Mouse (Mus musculus): ENCODE measurements around the gene Snapin. TPM values are rescaled to one million over a fixed set of nuclear protein-coding genes. Genes with fewer than 3 reads are reported as not detected.

The Snapin gene
- polyA plus RNA-seq (2014; fragmentation: Nextera tagmentation; extraction: Ambion mirVana) = 83.8 and 89.3 TPM in 2 replicates

- H3K36me3 ChIP-seq (ENCODE audit: control insufficient read depth, insufficient read depth, low read length) = peaks cover 49% of the 10 kb centered on the region
- H3K4me1 ChIP-seq (ENCODE audit: control insufficient read depth in 2 of 2, insufficient read depth in 2 of 2, low read length in 2 of 2) = peaks cover 2 to 7% of the 10 kb centered on the region in 2 experiments; a peak in 3 of 4 replicates
- no peaks in the 10 kb centered on the region for H3K9me3 ChIP-seq (ENCODE audit: control insufficient read depth, low read length)
- H3K4me3 ChIP-seq (ENCODE audit: control insufficient read depth in 1 of 2, insufficient read depth in 1 of 2, low read depth in 1 of 2, low read length in 2 of 2) = peak within 1 kb of the TSS; percentile 82 to 97
- ATAC-seq (ENCODE audit: insufficient number of reproducible peaks, insufficient read depth, low FRiP score, low read depth) = peak; percentile 92
- under 1% methylated on average over 36 of the region's 37 CpGs for WGBS
- H3K4me2 ChIP-seq (ENCODE audit: low read length) = peak within 1 kb of the TSS; percentile 82
- H3K27me3 ChIP-seq (ENCODE audit: control insufficient read depth, insufficient read depth, low read length) = no peaks in the 10 kb centered on the region
- H3K9ac ChIP-seq (ENCODE audit: low read length) = peak within 1 kb of the TSS; percentile 90
- peak within 1 kb of the TSS; percentile 55 to 70; a peak in 3 of 4 replicates for H3K27ac ChIP-seq (replicated peaks in 1 of 2; ENCODE audit: control insufficient read depth in 1 of 2, insufficient read depth in 1 of 2, low read depth in 2 of 2, low read length in 2 of 2)
These were observed at the start of gene Snapin for GRCm38 (mm10) chr3:90490696-90491256. Snapin (minus strand) TSS chr3:90491033.

DNA sequence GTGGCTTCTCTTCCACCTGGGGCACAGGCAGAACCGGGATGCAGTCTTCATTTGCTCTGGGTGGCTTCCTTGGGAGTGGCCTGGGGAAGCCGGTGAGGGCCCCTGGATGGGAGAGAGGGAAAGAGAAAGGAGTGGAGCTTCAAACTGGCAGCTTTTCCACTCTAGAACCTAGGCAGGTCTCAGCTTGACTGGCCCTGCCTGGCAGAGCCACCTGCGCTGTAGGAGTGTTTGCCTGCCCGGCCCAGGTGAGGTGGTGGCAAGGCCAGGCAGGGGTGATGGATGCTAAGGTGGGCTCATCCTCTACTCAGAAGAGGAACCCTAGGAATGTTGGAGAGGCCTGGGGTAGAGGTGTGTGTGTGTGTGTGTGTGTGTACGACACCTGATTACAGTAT is 47.1 kb upstream of the Snapin start:
- H3K27me3 ChIP-seq (ENCODE audit: control insufficient read depth, insufficient read depth, low read length) = peaks cover 5% of the 10 kb centered on the region; the same call in 1 of the 2 replicates
- H3K9ac ChIP-seq (ENCODE audit: low read length) = peak overlapping the region; percentile 27; the same call in 1 of the 2 replicates
- H3K9me3 ChIP-seq (ENCODE audit: control insufficient read depth, low read length) = no peaks in the 10 kb centered on the region
- H3K27ac ChIP-seq (replicated peaks in 1 of 2; ENCODE audit: control insufficient read depth in 1 of 2, insufficient read depth in 1 of 2, low read depth in 2 of 2, low read length in 2 of 2) = no peak overlapping the region
- H3K4me1 ChIP-seq (ENCODE audit: control insufficient read depth in 2 of 2, insufficient read depth in 2 of 2, low read length in 2 of 2) = peaks cover 0 to 8% of the 10 kb centered on the region in 2 experiments; a peak in 1 of 4 replicates
- no peak overlapping the region for H3K4me3 ChIP-seq (ENCODE audit: control insufficient read depth in 1 of 2, insufficient read depth in 1 of 2, low read depth in 1 of 2, low read length in 2 of 2)
- 77% methylated on average over 5 of the region's 5 CpGs for WGBS
- no peaks in the 10 kb centered on the region for H3K36me3 ChIP-seq (ENCODE audit: control insufficient read depth, insufficient read depth, low read length)
- ATAC-seq (ENCODE audit: insufficient number of reproducible peaks, insufficient read depth, low FRiP score, low read depth) = no peak
- peak overlapping the region; percentile 12; the same call in 1 of the 2 replicates for H3K4me2 ChIP-seq (ENCODE audit: low read length)

DNA sequence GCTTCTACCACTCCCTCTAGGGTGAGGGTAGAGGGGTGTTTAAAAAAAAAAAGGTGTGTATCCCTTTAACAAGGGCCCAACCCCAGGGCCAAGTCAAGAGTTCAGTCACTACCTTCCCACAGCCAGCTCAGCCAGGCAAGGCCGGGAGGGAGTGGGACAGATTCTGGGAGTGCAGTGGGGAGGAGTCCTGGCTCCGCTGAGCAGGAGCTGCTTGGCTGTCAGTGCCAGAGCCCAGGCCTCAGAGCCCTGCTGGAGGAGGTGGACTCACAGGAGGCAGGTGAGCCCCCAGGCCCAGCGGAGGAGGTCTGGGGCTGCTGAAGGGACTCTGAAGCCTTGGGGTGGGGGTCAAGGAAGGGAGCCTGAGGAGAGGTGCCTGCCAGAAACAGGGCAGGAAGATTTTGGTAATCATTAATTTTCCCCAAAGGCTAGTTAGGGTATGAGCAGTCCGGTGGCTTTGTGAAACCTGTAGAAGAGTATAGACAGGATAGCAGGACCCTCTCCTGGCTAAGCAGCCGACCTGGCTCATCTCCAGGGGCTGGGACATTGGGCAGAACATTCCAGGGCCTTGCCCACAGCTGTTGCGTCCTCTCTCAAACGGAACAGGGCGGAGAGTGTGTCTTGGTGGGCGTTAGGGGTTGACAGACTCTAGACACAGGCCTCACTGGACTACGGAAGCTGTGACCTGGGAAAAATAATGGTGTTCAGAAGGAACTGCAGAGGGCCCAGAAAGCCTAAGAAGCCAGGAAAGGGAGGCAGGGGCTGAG is 46.5 kb upstream of the Snapin start, which contains the start of gene S100a16:
TSS of gene S100a16 (plus strand) at position 114 of the 764 bp plus-strand sequence.
- no peak for ATAC-seq (ENCODE audit: insufficient number of reproducible peaks, insufficient read depth, low FRiP score, low read depth)
- Histone ChIP-seq H3K4me3 (ENCODE audit: control insufficient read depth in 1 of 2, insufficient read depth in 1 of 2, low read depth in 1 of 2, low read length in 2 of 2) (no peak within 1 kb of the TSS), H3K27ac (replicated peaks in 1 of 2; ENCODE audit: control insufficient read depth in 1 of 2, insufficient read depth in 1 of 2, low read depth in 2 of 2, low read length in 2 of 2) (no peak within 1 kb of the TSS), H3K9me3 (ENCODE audit: control insufficient read depth, low read length) (no peaks in the 10 kb centered on the region), H3K27me3 (ENCODE audit: control insufficient read depth, insufficient read depth, low read length) (peaks cover 5% of the 10 kb centered on the region; the same call in 1 of the 2 replicates), H3K9ac (ENCODE audit: low read length) (peak within 1 kb of the TSS; percentile 27; the same call in 1 of the 2 replicates), H3K4me2 (ENCODE audit: low read length) (peak within 1 kb of the TSS; percentile 12; the same call in 1 of the 2 replicates), H3K36me3 (ENCODE audit: control insufficient read depth, insufficient read depth, low read length) (no peaks in the 10 kb centered on the region), H3K4me1 (ENCODE audit: control insufficient read depth in 2 of 2, insufficient read depth in 2 of 2, low read length in 2 of 2) (peaks cover 0 to 8% of the 10 kb centered on the region in 2 experiments; a peak in 1 of 4 replicates)
- WGBS = 36% methylated on average over 10 of the region's 10 CpGs

GRCm38 (mm10) chr3:90535446-90535845 is 44.6 kb upstream of the Snapin start:
- H3K36me3 ChIP-seq (ENCODE audit: control insufficient read depth, insufficient read depth, low read length) = no peaks in the 10 kb centered on the region
- H3K4me1 ChIP-seq (ENCODE audit: control insufficient read depth in 2 of 2, insufficient read depth in 2 of 2, low read length in 2 of 2) = peaks cover 0 to 2% of the 10 kb centered on the region in 2 experiments; a peak in 1 of 4 replicates
- ATAC-seq (ENCODE audit: insufficient number of reproducible peaks, insufficient read depth, low FRiP score, low read depth) = no peak
- 58% methylated on average over 1 of the region's 1 CpGs for WGBS
- H3K4me2 ChIP-seq (ENCODE audit: low read length) = no peak overlapping the region
- no peak overlapping the region for H3K9ac ChIP-seq (ENCODE audit: low read length)
- H3K27ac ChIP-seq (replicated peaks in 1 of 2; ENCODE audit: control insufficient read depth in 1 of 2, insufficient read depth in 1 of 2, low read depth in 2 of 2, low read length in 2 of 2) = no peak overlapping the region
- peaks cover 5% of the 10 kb centered on the region; the same call in 1 of the 2 replicates for H3K27me3 ChIP-seq (ENCODE audit: control insufficient read depth, insufficient read depth, low read length)
- no peaks in the 10 kb centered on the region for H3K9me3 ChIP-seq (ENCODE audit: control insufficient read depth, low read length)
- no peak overlapping the region for H3K4me3 ChIP-seq (ENCODE audit: control insufficient read depth in 1 of 2, insufficient read depth in 1 of 2, low read depth in 1 of 2, low read length in 2 of 2)

GRCm38 (mm10) chr3:90531713-90532112 is 40.9 kb upstream of the Snapin start:
- H3K4me3 ChIP-seq (ENCODE audit: control insufficient read depth in 1 of 2, insufficient read depth in 1 of 2, low read depth in 1 of 2, low read length in 2 of 2) = no peak overlapping the region
- ATAC-seq (ENCODE audit: insufficient number of reproducible peaks, insufficient read depth, low FRiP score, low read depth) = no peak
- H3K27ac ChIP-seq (replicated peaks in 1 of 2; ENCODE audit: control insufficient read depth in 1 of 2, insufficient read depth in 1 of 2, low read depth in 2 of 2, low read length in 2 of 2) = no peak overlapping the region
- WGBS = 69% methylated on average over 5 of the region's 5 CpGs
- no peaks in the 10 kb centered on the region for H3K27me3 ChIP-seq (ENCODE audit: control insufficient read depth, insufficient read depth, low read length)
- H3K4me2 ChIP-seq (ENCODE audit: low read length) = no peak overlapping the region
- no peaks in the 10 kb centered on the region for H3K9me3 ChIP-seq (ENCODE audit: control insufficient read depth, low read length)
- H3K36me3 ChIP-seq (ENCODE audit: control insufficient read depth, insufficient read depth, low read length) = no peaks in the 10 kb centered on the region
- H3K4me1 ChIP-seq (ENCODE audit: control insufficient read depth in 2 of 2, insufficient read depth in 2 of 2, low read length in 2 of 2) = no peaks in the 10 kb centered on the region
- no peak overlapping the region for H3K9ac ChIP-seq (ENCODE audit: low read length)

- no peak overlapping the region for H3K27ac ChIP-seq (replicated peaks in 1 of 2; ENCODE audit: control insufficient read depth in 1 of 2, insufficient read depth in 1 of 2, low read depth in 2 of 2, low read length in 2 of 2)
These were observed 36.5 kb upstream of the Snapin start for GRCm38 (mm10) chr3:90527291-90527873.

GRCm38 (mm10) chr3:90526580-90526979 is 35.7 kb upstream of the Snapin start, which contains the start of gene S100a14:
S100a14 (plus strand) TSS chr3:90526856.
- 42% methylated on average over 5 of the region's 5 CpGs for WGBS
- Histone ChIP-seq H3K27ac (replicated peaks in 1 of 2; ENCODE audit: control insufficient read depth in 1 of 2, insufficient read depth in 1 of 2, low read depth in 2 of 2, low read length in 2 of 2) (no peak within 1 kb of the TSS), H3K9me3 (ENCODE audit: control insufficient read depth, low read length) (no peaks in the 10 kb centered on the region), H3K36me3 (ENCODE audit: control insufficient read depth, insufficient read depth, low read length) (peaks cover 16% of the 10 kb centered on the region; the same call in 1 of the 2 replicates), H3K4me3 (ENCODE audit: control insufficient read depth in 1 of 2, insufficient read depth in 1 of 2, low read depth in 1 of 2, low read length in 2 of 2) (no peak within 1 kb of the TSS), H3K4me2 (ENCODE audit: low read length) (no peak within 1 kb of the TSS), H3K4me1 (ENCODE audit: control insufficient read depth in 2 of 2, insufficient read depth in 2 of 2, low read length in 2 of 2) (0 out of 4 replicates have a peak, but pooled peaks cover 0 to 6% of the 10 kb centered on the region in 2 experiments), H3K9ac (ENCODE audit: low read length) (no peak within 1 kb of the TSS), H3K27me3 (ENCODE audit: control insufficient read depth, insufficient read depth, low read length) (no peaks in the 10 kb centered on the region)
- peak; percentile 48; the same call in 1 of the 2 replicates for ATAC-seq (ENCODE audit: insufficient number of reproducible peaks, insufficient read depth, low FRiP score, low read depth)

More at GRCm38 (mm10) chr3:90527291-90527873, 36.5 kb upstream of the Snapin start:
- ATAC-seq (ENCODE audit: insufficient number of reproducible peaks, insufficient read depth, low FRiP score, low read depth) = no peak
- Histone ChIP-seq H3K36me3 (ENCODE audit: control insufficient read depth, insufficient read depth, low read length) (peaks cover 16% of the 10 kb centered on the region; the same call in 1 of the 2 replicates), H3K4me3 (ENCODE audit: control insufficient read depth in 1 of 2, insufficient read depth in 1 of 2, low read depth in 1 of 2, low read length in 2 of 2) (no peak overlapping the region), H3K9me3 (ENCODE audit: control insufficient read depth, low read length) (no peaks in the 10 kb centered on the region), H3K9ac (ENCODE audit: low read length) (no peak overlapping the region), H3K27me3 (ENCODE audit: control insufficient read depth, insufficient read depth, low read length) (no peaks in the 10 kb centered on the region), H3K4me1 (ENCODE audit: control insufficient read depth in 2 of 2, insufficient read depth in 2 of 2, low read length in 2 of 2) (0 out of 4 replicates have a peak, but pooled peaks cover 0 to 6% of the 10 kb centered on the region in 2 experiments), H3K4me2 (ENCODE audit: low read length) (no peak overlapping the region)
- WGBS = 79% methylated on average over 7 of the region's 7 CpGs
